Mouse (Mus musculus) erythroblast, embryonic 14.5 days (primary cell): Measurements from ENCODE around the gene Epha6.

Source experiments
- GATA1 ChIP-seq: IDR thresholded peaks from 2 replicates; pipeline ENCODE4 v1.6.1; 2012; ENCODE audit warnings: low read length, inconsistent platforms, mixed read lengths
- TAL1 ChIP-seq: IDR thresholded peaks from 3 replicates; pipeline ENCODE4 v1.6.1; 2012; ENCODE audit warnings: low read length, inconsistent platforms, mixed read lengths

- TF ChIP-seq GATA1: no peak
- TF ChIP-seq TAL1: no peak
These were observed 758.8 kb downstream of the Epha6 start for GRCm38 (mm10) chr16:59846574-59846973.
